Mouse (Mus musculus) frontal cortex, adult (tissue): ENCODE data around the gene Rasal3.

ENCODE experiments used
- ATAC-seq: cut with Nextera tagmentation; 2 replicates; pipeline ENCODE4 v1.9.2; 2017; ENCODE audit warnings: mild to moderate bottlenecking, moderate library complexity, mixed read lengths; ENCODE audit not compliant: low TSS enrichment

Rasal3 gene

GRCm38 (mm10) chr17:32403417-32403816 lies at the start of gene Rasal3:
Gene Rasal3 (minus strand): TSS chr17:32403583.
- ATAC-seq = no peak

DNA sequence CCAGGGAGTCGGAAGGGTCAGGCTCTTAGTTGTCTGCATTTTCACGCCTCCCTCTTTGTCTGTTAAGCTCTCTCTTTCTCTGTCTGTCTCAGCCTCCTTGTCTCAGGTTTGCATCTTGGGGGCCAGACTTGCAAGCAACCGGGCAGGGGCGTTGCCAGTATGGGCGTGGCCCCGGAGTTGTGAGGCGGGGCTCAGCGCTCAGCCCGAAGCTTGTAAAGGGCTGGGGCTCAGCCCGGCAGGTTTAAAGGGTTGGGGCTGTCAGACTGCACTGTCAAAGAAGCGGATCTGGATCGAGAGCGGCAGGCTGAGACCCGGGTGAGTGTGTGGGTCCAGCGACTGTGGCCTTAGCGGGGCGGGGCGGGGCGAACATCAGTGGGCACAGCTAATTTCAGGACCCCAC lies 49.1 kb upstream of the Rasal3 start, which contains the start of gene Cyp4f39:
Gene Cyp4f39 (plus strand): TSS at position 242 of the 400 bp plus-strand sequence.
- ATAC-seq = no peak

DNA sequence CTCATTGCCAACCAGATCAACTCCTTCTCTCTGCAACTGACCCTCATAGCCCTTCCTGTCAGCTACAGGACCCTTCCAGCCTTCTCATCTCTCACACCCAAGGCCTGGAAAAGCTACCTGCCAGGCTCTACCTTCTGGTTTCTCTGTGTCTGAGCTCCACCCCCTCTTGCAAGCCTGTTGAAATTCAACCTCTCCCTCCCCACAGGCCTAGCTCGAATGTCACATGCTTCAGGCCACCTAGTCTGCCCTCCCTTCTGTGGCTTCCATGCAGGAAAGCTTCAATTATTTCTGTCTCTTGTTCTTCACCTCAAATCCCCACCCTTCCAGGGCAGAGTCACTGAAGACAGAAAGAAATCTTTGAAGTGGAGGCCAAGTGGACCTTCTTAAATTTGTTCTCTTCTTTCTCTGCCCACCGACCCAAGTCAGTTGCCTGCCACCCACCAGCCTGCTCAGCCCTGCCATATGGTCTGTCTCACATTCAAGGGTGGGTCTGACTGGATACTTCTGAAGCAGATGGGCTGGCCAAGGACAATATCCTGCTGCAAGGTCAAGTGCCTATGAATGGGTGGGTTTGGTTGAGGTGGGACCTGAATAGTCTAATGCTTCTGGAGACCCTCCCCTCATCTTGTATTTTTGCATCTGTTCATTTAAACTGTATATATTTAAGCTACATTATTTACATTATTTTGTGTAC lies 47.6 kb upstream of the Rasal3 start:
- ATAC-seq = no peak

GRCm38 (mm10) chr17:32449042-32449441 lies 45.7 kb upstream of the Rasal3 start:
- ATAC-seq = no peak

GRCm38 (mm10) chr17:32447195-32447594 lies 43.8 kb upstream of the Rasal3 start:
- ATAC-seq = no peak

DNA sequence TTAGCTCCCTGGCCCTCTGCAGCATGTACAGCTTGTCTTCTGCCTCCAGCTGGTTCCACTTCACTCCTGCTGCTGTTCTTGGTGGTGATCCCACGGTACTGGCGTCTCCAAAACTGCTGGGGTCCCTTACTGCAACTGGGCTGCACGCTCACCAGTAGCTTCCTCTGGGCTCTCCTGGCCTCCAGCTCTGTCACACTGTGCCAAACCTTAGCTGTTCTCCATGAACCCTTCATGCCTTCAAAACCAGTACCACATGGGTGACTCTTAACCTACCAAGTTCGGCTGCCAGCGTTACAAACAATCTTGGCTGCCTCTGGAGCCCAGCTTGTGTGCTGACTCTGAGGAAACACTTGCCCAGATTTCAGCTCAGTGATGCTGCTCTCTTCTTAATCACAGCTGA lies 41.6 kb upstream of the Rasal3 start:
- ATAC-seq = no peak

DNA sequence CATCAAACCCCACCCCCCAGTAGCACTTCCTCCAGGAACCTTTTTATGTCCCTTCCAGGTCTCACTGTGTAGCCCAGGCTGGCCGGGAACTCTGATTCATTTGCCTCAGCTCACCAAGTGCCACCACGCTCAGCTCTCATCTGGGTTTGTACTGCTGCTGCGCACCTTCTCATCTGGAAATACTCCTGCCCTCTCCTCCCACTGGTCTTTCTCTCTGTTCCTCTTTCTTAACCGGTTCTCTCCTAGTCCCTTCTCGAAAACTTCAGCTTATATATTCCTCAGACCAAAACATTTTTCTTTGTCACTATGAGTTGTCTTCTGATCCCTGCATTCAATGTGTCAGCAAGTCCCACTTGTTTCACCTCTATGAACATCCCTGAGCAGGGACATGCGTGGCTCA lies 39.9 kb upstream of the Rasal3 start:
- no peak for ATAC-seq

DNA sequence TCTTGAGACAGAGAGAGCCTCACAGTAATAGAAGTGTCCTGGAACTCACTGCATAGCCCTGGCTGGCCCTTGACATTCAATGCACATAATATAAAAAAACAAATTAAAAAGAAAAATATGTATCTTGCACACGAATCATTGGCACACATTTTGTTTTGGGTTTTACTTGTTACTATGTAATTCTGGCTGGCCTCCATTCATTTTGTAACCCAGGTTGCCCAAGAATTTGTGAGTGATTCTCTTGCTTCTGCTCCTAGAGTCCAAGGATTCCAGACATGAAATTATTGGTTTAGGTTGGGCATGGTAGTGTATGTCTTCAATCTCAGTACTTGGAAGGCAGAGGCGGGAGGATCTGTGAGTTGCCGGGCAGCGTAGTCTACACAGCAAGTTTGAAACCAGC lies 33.7 kb upstream of the Rasal3 start:
- no peak for ATAC-seq

GRCm38 (mm10) chr17:32435151-32435550 lies 31.8 kb upstream of the Rasal3 start:
- ATAC-seq = no peak

DNA sequence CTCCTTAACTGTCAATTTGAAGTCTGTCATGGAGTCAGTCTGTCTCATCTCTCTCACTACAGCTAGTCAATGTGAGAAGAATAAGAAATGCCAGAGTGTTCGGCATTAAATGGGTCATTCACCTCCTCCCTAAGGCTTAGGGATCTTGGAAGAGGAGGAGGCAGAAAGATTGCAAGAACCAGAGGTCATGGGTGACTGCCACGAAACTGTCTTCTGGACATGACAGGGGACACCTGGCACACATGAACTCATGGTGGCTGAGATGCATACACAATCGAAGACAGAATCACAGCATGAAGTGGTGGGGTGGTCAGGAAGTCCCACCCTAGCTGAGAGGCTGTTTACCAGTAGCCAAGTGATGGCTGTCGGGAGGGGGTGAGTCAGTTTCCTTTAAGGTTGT lies 30.9 kb upstream of the Rasal3 start:
- ATAC-seq = no peak

- no peak for ATAC-seq
Observed at GRCm38 (mm10) chr17:32431972-32432371, 28.6 kb upstream of the Rasal3 start.

DNA sequence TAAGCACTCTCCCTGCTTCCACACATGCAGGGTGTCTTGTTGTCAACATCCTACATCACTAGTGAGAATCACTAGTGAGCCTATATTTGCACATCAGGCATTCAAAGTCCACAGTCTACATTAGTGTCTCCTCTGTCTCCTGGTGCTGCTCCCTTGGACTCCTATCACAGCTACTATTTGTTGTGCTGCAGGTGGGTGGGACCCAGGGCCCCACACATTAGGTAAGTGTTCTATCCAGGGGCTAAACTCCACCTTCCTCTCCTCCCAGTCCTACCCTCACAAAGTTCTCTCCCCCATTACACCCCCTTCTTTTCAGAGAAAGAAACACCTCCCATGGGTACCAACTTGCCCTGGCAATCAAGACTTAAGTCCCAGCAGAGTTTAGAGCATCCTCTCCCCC lies 23.2 kb upstream of the Rasal3 start:
- ATAC-seq = no peak

GRCm38 (mm10) chr17:32424034-32424433 lies 20.7 kb upstream of the Rasal3 start, which contains the start of gene Pglyrp2:
Gene Pglyrp2 (minus strand): TSS chr17:32424167.
- no peak for ATAC-seq

GRCm38 (mm10) chr17:32420781-32421180 lies 17.4 kb upstream of the Rasal3 start:
- ATAC-seq = no peak

- ATAC-seq = no peak
Observed at GRCm38 (mm10) chr17:32419989-32420388, 16.6 kb upstream of the Rasal3 start.

DNA sequence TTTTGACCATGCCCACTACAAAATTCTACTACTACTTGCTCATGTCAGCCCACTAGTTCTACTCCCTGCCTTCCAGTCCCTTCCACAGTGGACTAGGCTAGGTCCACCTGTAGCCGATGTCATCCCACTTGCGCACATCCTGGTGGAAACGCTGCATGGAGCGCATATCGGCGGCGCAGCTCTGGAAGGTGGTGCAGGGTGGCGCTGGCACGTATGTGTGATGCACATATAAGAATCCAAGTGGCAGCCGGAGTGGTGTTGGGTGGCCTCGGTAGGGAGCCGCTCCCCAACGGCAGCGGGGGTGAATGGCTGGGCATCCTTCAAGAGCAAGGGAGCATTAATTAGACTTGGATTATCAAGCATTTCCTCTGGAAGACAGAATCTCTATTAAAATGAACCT lies 13.4 kb upstream of the Rasal3 start:
- ATAC-seq = no peak

- no peak for ATAC-seq
Observed at GRCm38 (mm10) chr17:32415417-32416020, 12.1 kb upstream of the Rasal3 start.

DNA sequence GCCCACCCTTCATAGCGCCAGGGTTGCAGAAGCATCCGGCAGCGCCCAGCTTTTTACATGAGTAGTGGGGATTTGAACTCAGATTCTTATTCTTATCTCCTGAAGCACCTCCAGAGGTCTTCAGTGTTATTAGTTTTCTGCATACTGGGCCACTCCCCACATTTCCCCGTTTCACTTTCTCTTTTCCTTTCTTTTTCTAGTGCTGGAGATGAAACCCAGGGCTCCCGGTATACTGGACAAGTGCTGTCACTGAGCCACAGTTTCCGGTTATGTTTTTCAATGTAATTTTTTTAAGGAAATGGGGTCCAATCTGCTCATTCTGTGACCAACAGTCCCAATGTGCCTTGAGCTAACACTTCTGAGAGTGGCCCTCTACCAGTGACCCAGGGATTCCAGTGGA lies 8.5 kb upstream of the Rasal3 start:
- no peak for ATAC-seq

GRCm38 (mm10) chr17:32402779-32403157 lies 615 bp downstream of the Rasal3 start:
- no peak for ATAC-seq

GRCm38 (mm10) chr17:32402011-32402778 lies 1.2 kb downstream of the Rasal3 start:
- no peak for ATAC-seq

DNA sequence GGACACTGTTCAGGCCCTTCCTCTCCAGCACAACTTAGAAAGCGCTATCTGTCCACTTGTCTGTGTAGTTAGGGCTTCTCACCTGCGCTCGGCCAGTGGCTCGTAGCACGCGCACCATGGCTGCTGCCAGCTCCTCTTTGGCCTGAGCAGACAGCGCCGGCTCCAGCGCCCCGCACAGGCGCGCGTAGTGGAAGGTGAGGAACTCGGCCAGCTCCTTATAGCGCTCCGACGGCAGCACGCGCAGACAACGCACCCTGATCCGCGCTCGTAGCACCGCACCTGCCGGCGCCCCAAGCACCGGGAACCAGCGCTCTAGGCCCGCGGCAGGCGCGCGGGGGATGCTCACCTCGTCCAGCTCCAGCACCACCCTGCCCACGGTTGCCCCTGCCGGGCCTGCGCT lies 7.1 kb downstream of the Rasal3 start:
- ATAC-seq = no peak

DNA sequence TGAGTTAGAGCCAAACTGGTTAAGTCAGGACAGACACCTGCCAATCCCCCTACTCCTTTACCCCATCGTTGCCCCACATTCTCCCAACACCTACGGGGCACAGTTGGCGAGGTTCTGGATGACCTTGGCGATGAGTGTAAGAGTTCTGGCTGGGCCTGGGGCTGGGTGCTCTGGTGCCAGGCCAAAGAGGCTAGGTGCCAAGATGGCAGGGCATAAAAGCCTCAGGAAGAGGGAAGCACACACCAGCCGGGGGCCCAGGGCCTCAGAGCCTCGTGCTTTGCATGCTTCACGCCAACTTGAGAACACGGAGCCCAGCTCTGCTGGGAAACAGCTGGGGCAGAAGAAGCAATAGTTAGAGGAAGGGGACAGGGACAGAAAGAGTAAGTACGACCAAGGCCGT lies 9.4 kb downstream of the Rasal3 start:
- ATAC-seq = no peak

DNA sequence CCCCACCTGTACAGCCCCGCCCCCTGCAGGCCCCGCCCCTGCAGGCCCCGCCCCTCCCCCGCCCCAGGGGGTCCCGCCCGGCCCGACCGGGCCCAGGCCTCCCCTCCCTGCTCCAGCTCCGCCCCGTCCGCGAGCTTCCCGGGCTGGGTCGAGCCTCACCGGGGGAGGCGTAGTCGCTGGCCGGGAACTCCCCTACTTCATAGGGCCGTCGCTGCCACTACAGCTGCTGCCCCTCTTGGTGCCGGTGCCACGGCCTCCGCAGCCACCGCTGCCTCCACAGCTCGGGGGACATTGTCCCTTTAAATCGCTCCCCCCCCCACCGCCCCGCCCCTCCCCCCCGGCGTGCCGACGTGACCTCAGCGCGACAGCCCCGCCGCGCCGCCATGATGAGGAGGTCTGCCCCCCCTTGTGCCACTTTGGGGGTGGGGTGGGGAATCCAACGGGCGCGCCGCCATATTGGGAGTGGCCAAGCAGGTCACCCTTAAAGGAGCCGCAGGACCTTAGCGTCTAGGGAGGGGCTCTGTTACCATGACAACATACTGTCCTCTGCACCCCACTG lies 14.2 kb downstream of the Rasal3 start, which contains the start of gene Wiz:
Gene Wiz (minus strand): TSS at position 339 of the 559 bp plus-strand sequence.
- ATAC-seq = peak; percentile 78
